Mouse (Mus musculus): ENCODE results near the gene Scd2.

DNA sequence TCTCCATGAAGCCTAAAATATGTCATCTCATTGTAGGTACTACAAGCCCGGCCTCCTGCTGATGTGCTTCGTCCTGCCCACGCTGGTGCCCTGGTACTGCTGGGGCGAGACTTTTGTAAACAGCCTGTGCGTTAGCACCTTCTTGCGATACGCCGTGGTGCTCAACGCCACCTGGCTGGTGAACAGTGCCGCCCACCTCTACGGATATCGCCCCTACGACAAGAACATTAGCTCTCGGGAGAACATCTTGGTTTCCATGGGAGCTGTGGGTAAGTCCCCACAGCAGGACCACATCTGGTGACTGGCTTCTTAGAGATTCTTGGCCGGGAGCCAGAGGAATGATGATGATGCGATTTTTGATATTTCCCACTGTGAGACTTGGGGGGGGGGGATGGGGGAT is 7.7 kb downstream of the Scd2 start:
- no peak for TF ChIP-seq TCF12 (IDR thresholded peaks at IDR 0.05; ENCODE audit: low read depth, low read length)
- no peak for TF ChIP-seq ZKSCAN1 (IDR thresholded peaks at IDR 0.05; ENCODE audit: low read depth, low read length)
- peak; percentile 13; the same call in 1 of the 2 replicates for TF ChIP-seq ZMIZ1 (IDR thresholded peaks at IDR 0.05; ENCODE audit: low read depth, low read length)
- TF ChIP-seq SIN3A (IDR thresholded peaks at IDR 0.05; ENCODE audit: low read length) = 0 out of 2 replicates have a peak, but pooled peaks have one; percentile 15
- no peak for TF ChIP-seq JUND (IDR thresholded peaks at IDR 0.05; ENCODE audit: low read depth, low read length)
- no peak for TF ChIP-seq POLR2A (IDR thresholded peaks at IDR 0.05; ENCODE audit: control insufficient read depth in 1 of 2, insufficient read depth in 1 of 2, low read depth in 1 of 2, low read length in 2 of 2, poor library complexity in 1 of 2)
- TF ChIP-seq CTCF (IDR thresholded peaks at IDR 0.05 in 2 of 3, conservative IDR thresholded peaks at IDR 0.05 in 1 of 3; ENCODE audit: control insufficient read depth in 1 of 3, insufficient read depth in 1 of 3, low read depth in 2 of 3, low read length in 3 of 3, poor library complexity in 1 of 3, severe bottlenecking in 1 of 3) = no peak; a peak in 1 of 6 replicates

Measured in MEL (cell line).